Mouse (Mus musculus) midbrain, embryonic 16.5 days (tissue): ENCODE results near the gene Cebpz. TPM values are rescaled to one million over a fixed set of nuclear protein-coding genes. Genes with fewer than 3 reads are reported as not detected.
A peak's percentile ranks its signal among the peaks of the same experiment; 100 is the strongest.

ENCODE experiments used
- ATAC-seq: fragments of 200-750 bp; cut with Nextera tagmentation; 2 replicates; pipeline ENCODE4 v1.8.0; 2017; ENCODE audit warnings: moderate TSS enrichment
- H3K27ac ChIP-seq: fragments of 300-500 bp; sonication (generic); 2 replicates; pipeline ENCODE4 v1.5.1; 2014; ENCODE audit warnings: mild to moderate bottlenecking, low read length, mixed read lengths
- H3K27me3 ChIP-seq: fragments of 300-500 bp; sonication (generic); 2 replicates; pipeline ENCODE4 v1.6.1; 2014; ENCODE audit warnings: low read depth, low read length, mixed read lengths; ENCODE audit not compliant: control insufficient read depth, insufficient read depth
- H3K36me3 ChIP-seq: fragments of 300-500 bp; sonication (generic); 2 replicates; pipeline ENCODE4 v1.6.1; 2014; ENCODE audit warnings: mild to moderate bottlenecking, low read length, moderate library complexity, mixed read lengths; ENCODE audit not compliant: control insufficient read depth, insufficient read depth
- H3K4me1 ChIP-seq: fragments of 300-500 bp; sonication (generic); 2 replicates; pipeline ENCODE4 v1.6.1; 2014; ENCODE audit warnings: mild to moderate bottlenecking, low read length, mixed read lengths; ENCODE audit not compliant: control insufficient read depth, insufficient read depth
- H3K4me2 ChIP-seq: fragments of 300-500 bp; sonication (generic); 2 replicates; pipeline ENCODE4 v1.6.1; 2014; ENCODE audit warnings: mild to moderate bottlenecking, low read length, mixed read lengths
- H3K4me3 ChIP-seq: fragments of 300-500 bp; sonication (generic); 2 replicates; pipeline ENCODE4 v1.5.1; 2014; ENCODE audit warnings: low read depth, mild to moderate bottlenecking, low read length, moderate library complexity, mixed read lengths
- H3K9ac ChIP-seq: fragments of 300-500 bp; sonication (generic); 2 replicates; pipeline ENCODE4 v1.6.1; 2014; ENCODE audit warnings: low read depth, low read length, mixed read lengths
- H3K9me3 ChIP-seq: fragments of 300-500 bp; sonication (generic); replicated peaks from 2 replicates; pipeline ENCODE4 v1.6.1; 2014; ENCODE audit warnings: mild to moderate bottlenecking, low read length, mixed read lengths; ENCODE audit not compliant: control insufficient read depth, poor library complexity, severe bottlenecking
- WGBS: fragments of 180-500 bp; shearing (Covaris S2); extraction: QIAGEN DNeasy Blood & Tissue Kit; methylation state at CpG from one replicate; pipeline ENCODE4 v1.1.7; 2014; 5-methylcytosine and 5-hydroxymethylcytosine counted together
- polyA plus RNA-seq: library from polyadenylated mRNA; unstranded; fragments of >200 nt; fragmentation: Nextera tagmentation; extraction: Ambion mirVana; gene quantifications from 2 replicates; pipeline ENCODE4 v1.2.1, GENCODE M21; 2015

Cebpz gene
- polyA plus RNA-seq = 38.0 and 45.8 TPM in 2 replicates

- peak within 1 kb of the TSS; percentile 80 for H3K27ac ChIP-seq
- peak within 1 kb of the TSS; percentile 90 for H3K4me3 ChIP-seq
- ATAC-seq = peak; percentile 100
- WGBS = under 1% methylated on average over 45 of the region's 45 CpGs
- peaks cover 30% of the 10 kb centered on the region for H3K4me1 ChIP-seq
- H3K27me3 ChIP-seq = no peaks in the 10 kb centered on the region
- H3K9me3 ChIP-seq = no peaks in the 10 kb centered on the region
- H3K9ac ChIP-seq = peak within 1 kb of the TSS; percentile 87
- peaks cover 20% of the 10 kb centered on the region for H3K36me3 ChIP-seq
- H3K4me2 ChIP-seq = peak within 1 kb of the TSS; percentile 84
Measured at GRCm38 (mm10) chr17:78936466-78937228, at the start of gene Cebpz, which contains the start of gene Ndufaf7. TSS of gene Cebpz (minus strand) at chr17:78937066. TSS of gene Ndufaf7 (plus strand) at chr17:78937136.

DNA sequence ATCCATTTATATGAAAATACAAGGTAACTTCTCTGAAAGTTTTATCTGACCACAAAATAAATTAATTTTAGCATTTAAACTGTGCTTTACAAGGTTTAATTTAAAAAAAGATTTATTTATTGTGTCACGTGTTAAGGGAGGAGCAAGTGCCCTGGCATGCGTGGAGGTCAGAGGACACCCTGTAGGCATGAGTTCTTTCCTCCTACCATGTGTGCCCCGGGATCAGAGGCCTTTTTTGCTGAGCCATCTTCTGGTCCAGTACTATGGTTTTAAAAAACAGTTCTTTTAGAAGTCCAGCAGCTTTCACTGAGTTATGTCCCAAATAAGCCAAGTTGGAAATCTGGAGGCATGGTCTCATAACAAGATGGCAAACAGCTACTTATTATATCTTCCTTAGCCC is 46.9 kb upstream of the Cebpz start:
- Histone ChIP-seq H3K4me3 (no peak overlapping the region), H3K4me2 (no peak overlapping the region), H3K36me3 (no peaks in the 10 kb centered on the region), H3K9me3 (no peaks in the 10 kb centered on the region), H3K4me1 (no peaks in the 10 kb centered on the region), H3K27me3 (no peaks in the 10 kb centered on the region), H3K9ac (no peak overlapping the region), H3K27ac (no peak overlapping the region)
- 93% methylated on average over 3 of the region's 3 CpGs for WGBS
- ATAC-seq = no peak

- 93% methylated on average over 8 of the region's 8 CpGs for whole genome bisulfite sequencing
- no peak overlapping the region for H3K9ac ChIP-seq
- no peak overlapping the region for H3K4me2 ChIP-seq
- no peaks in the 10 kb centered on the region for H3K27me3 ChIP-seq
- H3K4me1 ChIP-seq = no peaks in the 10 kb centered on the region
- H3K4me3 ChIP-seq = no peak overlapping the region
- H3K36me3 ChIP-seq = no peaks in the 10 kb centered on the region
- no peaks in the 10 kb centered on the region for H3K9me3 ChIP-seq
- H3K27ac ChIP-seq = no peak overlapping the region
- no peak for ATAC-seq
Measured at GRCm38 (mm10) chr17:78983166-78983565, 46.3 kb upstream of the Cebpz start.

DNA sequence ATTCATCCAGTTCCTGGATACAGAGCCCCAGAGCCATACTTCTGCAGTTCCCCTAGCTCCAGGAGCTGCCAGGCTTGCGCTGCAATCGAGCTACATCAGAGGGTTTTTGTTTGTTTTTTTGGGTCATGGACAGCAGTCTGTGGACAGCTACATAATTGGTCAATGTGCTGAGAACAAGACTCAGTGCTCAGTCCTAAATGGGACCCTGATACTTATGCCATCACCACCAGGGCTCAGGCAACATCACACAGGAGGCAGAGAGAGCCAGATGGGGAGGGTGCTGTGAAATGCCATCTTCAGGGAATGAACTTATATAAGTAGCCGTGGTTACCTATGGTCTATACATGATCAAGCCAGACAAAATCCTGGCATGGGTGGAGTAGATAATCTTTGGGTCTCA is 31.6 kb upstream of the Cebpz start:
- no peak for ATAC-seq
- WGBS = 91% methylated on average over 3 of the region's 3 CpGs
- Histone ChIP-seq H3K9me3 (no peaks in the 10 kb centered on the region), H3K36me3 (no peaks in the 10 kb centered on the region), H3K4me1 (no peaks in the 10 kb centered on the region), H3K4me2 (no peak overlapping the region), H3K27me3 (no peaks in the 10 kb centered on the region), H3K9ac (no peak overlapping the region), H3K4me3 (no peak overlapping the region), H3K27ac (no peak overlapping the region)

DNA sequence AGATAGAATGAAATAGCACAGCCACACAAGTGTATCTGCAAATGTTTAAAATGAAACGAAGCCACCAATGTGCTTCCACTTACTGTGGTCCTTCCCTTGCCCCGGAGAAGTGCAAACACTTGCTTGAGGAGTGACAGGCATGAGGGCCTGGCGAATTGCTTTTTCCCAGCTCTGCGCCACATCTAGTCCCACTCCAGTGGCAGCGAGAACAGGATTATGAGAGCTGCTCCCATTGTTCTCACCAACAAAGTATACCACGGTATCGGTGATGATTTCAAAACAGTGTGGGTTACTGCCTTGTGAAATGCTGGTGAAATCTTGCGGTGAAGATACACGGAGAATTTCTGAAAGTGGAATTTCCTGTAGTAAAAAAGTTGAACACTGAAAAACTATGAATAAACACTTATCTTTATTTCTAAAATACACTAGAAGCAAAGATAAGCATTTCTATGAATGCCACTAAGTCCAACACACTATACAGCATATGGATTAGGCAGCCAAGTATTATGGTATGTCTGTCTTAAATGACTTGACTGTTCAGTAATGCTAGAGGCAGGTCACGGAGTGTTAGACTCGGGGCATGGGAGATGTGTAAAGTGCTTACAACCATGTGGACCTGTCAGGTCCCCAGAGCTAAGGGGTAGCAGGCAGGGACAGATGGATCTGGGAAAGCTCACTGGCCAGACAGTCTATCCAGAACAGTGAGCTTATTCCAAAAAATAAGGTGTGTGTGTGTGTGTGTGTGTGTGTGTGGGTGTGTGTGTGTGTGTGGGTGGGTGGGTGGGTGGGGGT is 29.4 kb upstream of the Cebpz start:
- Histone ChIP-seq H3K9me3 (no peaks in the 10 kb centered on the region), H3K36me3 (peaks cover 3% of the 10 kb centered on the region; the same call in 1 of the 2 replicates), H3K27ac (no peak overlapping the region), H3K9ac (no peak overlapping the region), H3K27me3 (no peaks in the 10 kb centered on the region), H3K4me3 (no peak overlapping the region), H3K4me2 (no peak overlapping the region), H3K4me1 (no peaks in the 10 kb centered on the region)
- 91% methylated on average over 11 of the region's 11 CpGs for WGBS
- ATAC-seq = no peak

DNA sequence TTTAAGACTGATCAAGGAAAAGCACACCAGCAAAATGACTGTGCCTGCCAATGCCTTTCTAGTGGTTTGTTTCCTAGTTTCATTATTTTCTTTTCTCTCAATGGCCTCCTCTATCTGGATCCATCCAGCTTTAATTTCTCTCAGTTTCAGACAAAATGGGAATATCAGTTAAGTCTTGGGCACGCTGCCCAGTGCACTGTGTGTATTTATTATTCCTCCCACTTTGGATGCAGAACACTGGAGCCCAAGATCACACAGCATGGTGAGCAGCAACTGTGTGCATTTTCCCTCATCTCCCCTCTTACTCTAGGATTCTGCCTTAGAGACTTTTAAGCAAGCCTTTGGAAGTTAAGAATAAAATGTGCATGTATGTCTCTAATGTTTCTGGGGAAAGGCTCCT is 27.5 kb upstream of the Cebpz start:
- Histone ChIP-seq H3K4me1 (no peaks in the 10 kb centered on the region), H3K9ac (no peak overlapping the region), H3K4me3 (no peak overlapping the region), H3K36me3 (peaks cover 9% of the 10 kb centered on the region), H3K4me2 (no peak overlapping the region), H3K9me3 (no peaks in the 10 kb centered on the region), H3K27ac (no peak overlapping the region), H3K27me3 (no peaks in the 10 kb centered on the region)
- ATAC-seq = no peak
- WGBS = 91% methylated on average over 1 of the region's 1 CpGs

GRCm38 (mm10) chr17:78959473-78959872 is 22.6 kb upstream of the Cebpz start:
- Histone ChIP-seq H3K4me1 (no peaks in the 10 kb centered on the region), H3K4me2 (no peak overlapping the region), H3K36me3 (peaks cover 9% of the 10 kb centered on the region), H3K27ac (no peak overlapping the region), H3K4me3 (no peak overlapping the region), H3K9ac (no peak overlapping the region), H3K9me3 (no peaks in the 10 kb centered on the region), H3K27me3 (no peaks in the 10 kb centered on the region)
- ATAC-seq = no peak
- WGBS = 88% methylated on average over 6 of the region's 6 CpGs

GRCm38 (mm10) chr17:78953240-78953639 is 16.4 kb upstream of the Cebpz start:
- H3K4me3 ChIP-seq = no peak overlapping the region
- H3K4me2 ChIP-seq = no peak overlapping the region
- H3K27ac ChIP-seq = no peak overlapping the region
- WGBS = 91% methylated on average over 8 of the region's 8 CpGs
- no peak for ATAC-seq
- H3K27me3 ChIP-seq = no peaks in the 10 kb centered on the region
- H3K36me3 ChIP-seq = peaks cover 2% of the 10 kb centered on the region; the same call in 1 of the 2 replicates
- no peaks in the 10 kb centered on the region for H3K9me3 ChIP-seq
- H3K9ac ChIP-seq = no peak overlapping the region
- no peaks in the 10 kb centered on the region for H3K4me1 ChIP-seq

- no peaks in the 10 kb centered on the region for H3K27me3 ChIP-seq
- H3K4me1 ChIP-seq = no peaks in the 10 kb centered on the region
- no peaks in the 10 kb centered on the region for H3K9me3 ChIP-seq
- peaks cover 5% of the 10 kb centered on the region; the same call in 1 of the 2 replicates for H3K36me3 ChIP-seq
- H3K27ac ChIP-seq = no peak overlapping the region
- H3K4me3 ChIP-seq = no peak overlapping the region
- no peak for ATAC-seq
- no peak overlapping the region for H3K4me2 ChIP-seq
- no peak overlapping the region for H3K9ac ChIP-seq
- WGBS = 94% methylated on average over 5 of the region's 5 CpGs
Measured at GRCm38 (mm10) chr17:78952070-78952469, 15.2 kb upstream of the Cebpz start.
